Mouse (Mus musculus): ENCODE measurements around the gene Stoml1. TPM values are rescaled to one million over a fixed set of nuclear protein-coding genes. Genes with fewer than 3 reads are reported as not detected.

The Stoml1 gene
- polyA plus RNA-seq, 1 experiment from 2014 or later, result 20.1 TPM

GRCm38 (mm10) chr9:58289901-58290300 is 36.9 kb downstream of the Stoml1 start:
- no peak for DNase-seq (ENCODE audit: low spot score)
- 84% methylated on average over 2 of the region's 2 CpGs for whole genome bisulfite sequencing

GRCm38 (mm10) chr9:58294527-58294926 is 41.6 kb downstream of the Stoml1 start:
- no peak overlapping the region for H3K27ac ChIP-seq (replicated peaks; ENCODE audit: low read depth, low read length)
- no peaks in the 10 kb centered on the region for H3K36me3 ChIP-seq (replicated peaks; ENCODE audit: control insufficient read depth, insufficient read depth, low read depth, low read length)
- no peak overlapping the region for H3K4me2 ChIP-seq (ENCODE audit: low read depth, low read length)
- 0 out of 2 replicates have a peak, but pooled peaks cover 4% of the 10 kb centered on the region for H3K4me1 ChIP-seq (ENCODE audit: control insufficient read depth, insufficient read depth, low read length)
- H3K9ac ChIP-seq (replicated peaks; ENCODE audit: low read length), result no peak overlapping the region
- no peaks in the 10 kb centered on the region for H3K9me3 ChIP-seq (replicated peaks; ENCODE audit: control insufficient read depth, low read length)
- H3K27me3 ChIP-seq (ENCODE audit: control insufficient read depth, insufficient read depth, low read length), result no peaks in the 10 kb centered on the region
- 34% methylated on average over 7 of the region's 7 CpGs for WGBS
- no peak overlapping the region for H3K4me3 ChIP-seq (ENCODE audit: low read depth, low read length)
- DNase-seq (ENCODE audit: low spot score) (no peak), ATAC-seq (replicated peaks; ENCODE audit: insufficient number of reproducible peaks, low FRiP score, low TSS enrichment, low read depth) (no peak)

More at GRCm38 (mm10) chr9:58289901-58290300, 36.9 kb downstream of the Stoml1 start:
- no peak overlapping the region for H3K4me3 ChIP-seq (ENCODE audit: low read depth, low read length)
- no peaks in the 10 kb centered on the region for H3K27me3 ChIP-seq (ENCODE audit: control insufficient read depth, insufficient read depth, low read length)
- no peak overlapping the region for H3K27ac ChIP-seq (replicated peaks; ENCODE audit: low read depth, low read length)
- H3K36me3 ChIP-seq (replicated peaks; ENCODE audit: control insufficient read depth, insufficient read depth, low read depth, low read length), result no peaks in the 10 kb centered on the region
- H3K4me2 ChIP-seq (ENCODE audit: low read depth, low read length), result no peak overlapping the region
- no peaks in the 10 kb centered on the region for H3K4me1 ChIP-seq (ENCODE audit: control insufficient read depth, insufficient read depth, low read length)
- H3K9me3 ChIP-seq (replicated peaks; ENCODE audit: control insufficient read depth, low read length), result no peaks in the 10 kb centered on the region
- no peak overlapping the region for H3K9ac ChIP-seq (replicated peaks; ENCODE audit: low read length)
- ATAC-seq (replicated peaks; ENCODE audit: insufficient number of reproducible peaks, low FRiP score, low TSS enrichment, low read depth), result no peak

GRCm38 (mm10) chr9:58295345-58295744 is 42.4 kb downstream of the Stoml1 start:
- Histone ChIP-seq H3K27ac (replicated peaks; ENCODE audit: low read depth, low read length) (no peak overlapping the region), H3K4me2 (ENCODE audit: low read depth, low read length) (no peak overlapping the region), H3K27me3 (ENCODE audit: control insufficient read depth, insufficient read depth, low read length) (no peaks in the 10 kb centered on the region), H3K9ac (replicated peaks; ENCODE audit: low read length) (no peak overlapping the region), H3K4me3 (ENCODE audit: low read depth, low read length) (no peak overlapping the region), H3K4me1 (ENCODE audit: control insufficient read depth, insufficient read depth, low read length) (0 out of 2 replicates have a peak, but pooled peaks cover 4% of the 10 kb centered on the region), H3K36me3 (replicated peaks; ENCODE audit: control insufficient read depth, insufficient read depth, low read depth, low read length) (no peaks in the 10 kb centered on the region), H3K9me3 (replicated peaks; ENCODE audit: control insufficient read depth, low read length) (no peaks in the 10 kb centered on the region)
- DNase-seq (ENCODE audit: low spot score), result no peak
- no peak for ATAC-seq (replicated peaks; ENCODE audit: insufficient number of reproducible peaks, low FRiP score, low TSS enrichment, low read depth)
- WGBS, result 87% methylated on average over 3 of the region's 3 CpGs

- Histone ChIP-seq H3K4me3 (ENCODE audit: low read depth, low read length) (no peak overlapping the region), H3K4me2 (ENCODE audit: low read depth, low read length) (no peak overlapping the region), H3K4me1 (ENCODE audit: control insufficient read depth, insufficient read depth, low read length) (0 out of 2 replicates have a peak, but pooled peaks cover 4% of the 10 kb centered on the region), H3K36me3 (replicated peaks; ENCODE audit: control insufficient read depth, insufficient read depth, low read depth, low read length) (no peaks in the 10 kb centered on the region), H3K9ac (replicated peaks; ENCODE audit: low read length) (peak overlapping the region; percentile 43), H3K27me3 (ENCODE audit: control insufficient read depth, insufficient read depth, low read length) (no peaks in the 10 kb centered on the region), H3K9me3 (replicated peaks; ENCODE audit: control insufficient read depth, low read length) (no peaks in the 10 kb centered on the region), H3K27ac (replicated peaks; ENCODE audit: low read depth, low read length) (no peak overlapping the region; the same call in 1 of the 2 replicates)
- DNase-seq (ENCODE audit: low spot score), result peak; percentile 30
- 18% methylated on average over 9 of the region's 9 CpGs for WGBS
- 0 out of 2 replicates have a peak, but pooled peaks have one; percentile 16 for ATAC-seq (replicated peaks; ENCODE audit: insufficient number of reproducible peaks, low FRiP score, low TSS enrichment, low read depth)
These were observed 42.9 kb downstream of the Stoml1 start for GRCm38 (mm10) chr9:58295766-58296361.

GRCm38 (mm10) chr9:58297065-58297464 is 44.1 kb downstream of the Stoml1 start:
- no peak for ATAC-seq (replicated peaks; ENCODE audit: insufficient number of reproducible peaks, low FRiP score, low TSS enrichment, low read depth)

GRCm38 (mm10) chr9:58297961-58298477 is 45.1 kb downstream of the Stoml1 start:
- H3K36me3 ChIP-seq (replicated peaks; ENCODE audit: control insufficient read depth, insufficient read depth, low read depth, low read length), result no peaks in the 10 kb centered on the region
- H3K4me2 ChIP-seq (ENCODE audit: low read depth, low read length), result no peak overlapping the region
- H3K4me3 ChIP-seq (ENCODE audit: low read depth, low read length), result no peak overlapping the region
- 0 out of 2 replicates have a peak, but pooled peaks cover 4% of the 10 kb centered on the region for H3K4me1 ChIP-seq (ENCODE audit: control insufficient read depth, insufficient read depth, low read length)
- WGBS, result 78% methylated on average over 4 of the region's 4 CpGs
- no peak overlapping the region for H3K9ac ChIP-seq (replicated peaks; ENCODE audit: low read length)
- DNase-seq (ENCODE audit: low spot score), result no peak
- no peak overlapping the region for H3K27ac ChIP-seq (replicated peaks; ENCODE audit: low read depth, low read length)
- H3K27me3 ChIP-seq (ENCODE audit: control insufficient read depth, insufficient read depth, low read length), result no peaks in the 10 kb centered on the region
- no peaks in the 10 kb centered on the region for H3K9me3 ChIP-seq (replicated peaks; ENCODE audit: control insufficient read depth, low read length)
- no peak for ATAC-seq (replicated peaks; ENCODE audit: insufficient number of reproducible peaks, low FRiP score, low TSS enrichment, low read depth)

More at GRCm38 (mm10) chr9:58297065-58297464, 44.1 kb downstream of the Stoml1 start:
- 0 out of 2 replicates have a peak, but pooled peaks cover 4% of the 10 kb centered on the region for H3K4me1 ChIP-seq (ENCODE audit: control insufficient read depth, insufficient read depth, low read length)
- DNase-seq (ENCODE audit: low spot score), result no peak
- no peaks in the 10 kb centered on the region for H3K36me3 ChIP-seq (replicated peaks; ENCODE audit: control insufficient read depth, insufficient read depth, low read depth, low read length)
- no peak overlapping the region for H3K4me3 ChIP-seq (ENCODE audit: low read depth, low read length)
- no peaks in the 10 kb centered on the region for H3K9me3 ChIP-seq (replicated peaks; ENCODE audit: control insufficient read depth, low read length)
- H3K9ac ChIP-seq (replicated peaks; ENCODE audit: low read length), result no peak overlapping the region
- no peak overlapping the region for H3K27ac ChIP-seq (replicated peaks; ENCODE audit: low read depth, low read length)
- H3K4me2 ChIP-seq (ENCODE audit: low read depth, low read length), result no peak overlapping the region
- no peaks in the 10 kb centered on the region for H3K27me3 ChIP-seq (ENCODE audit: control insufficient read depth, insufficient read depth, low read length)
- WGBS, result 89% methylated on average over 6 of the region's 6 CpGs

GRCm38 (mm10) chr9:58299356-58299799 is 46.4 kb downstream of the Stoml1 start:
- 74% methylated on average over 2 of the region's 2 CpGs for whole genome bisulfite sequencing
- H3K27me3 ChIP-seq (ENCODE audit: control insufficient read depth, insufficient read depth, low read length), result no peaks in the 10 kb centered on the region
- no peak overlapping the region for H3K4me3 ChIP-seq (ENCODE audit: low read depth, low read length)
- H3K9ac ChIP-seq (replicated peaks; ENCODE audit: low read length), result no peak overlapping the region
- H3K9me3 ChIP-seq (replicated peaks; ENCODE audit: control insufficient read depth, low read length), result no peaks in the 10 kb centered on the region
- ATAC-seq (replicated peaks; ENCODE audit: insufficient number of reproducible peaks, low FRiP score, low TSS enrichment, low read depth), result no peak
- H3K4me2 ChIP-seq (ENCODE audit: low read depth, low read length), result no peak overlapping the region
- H3K27ac ChIP-seq (replicated peaks; ENCODE audit: low read depth, low read length), result no peak overlapping the region
- no peak for DNase-seq (ENCODE audit: low spot score)
- H3K4me1 ChIP-seq (ENCODE audit: control insufficient read depth, insufficient read depth, low read length), result peaks cover 6% of the 10 kb centered on the region
- no peaks in the 10 kb centered on the region for H3K36me3 ChIP-seq (replicated peaks; ENCODE audit: control insufficient read depth, insufficient read depth, low read depth, low read length)

GRCm38 (mm10) chr9:58303115-58303514 is 50.2 kb downstream of the Stoml1 start:
- no peaks in the 10 kb centered on the region for H3K9me3 ChIP-seq (replicated peaks; ENCODE audit: control insufficient read depth, low read length)
- no peaks in the 10 kb centered on the region for H3K27me3 ChIP-seq (ENCODE audit: control insufficient read depth, insufficient read depth, low read length)
- H3K36me3 ChIP-seq (replicated peaks; ENCODE audit: control insufficient read depth, insufficient read depth, low read depth, low read length), result no peaks in the 10 kb centered on the region
- no peak for ATAC-seq (replicated peaks; ENCODE audit: insufficient number of reproducible peaks, low FRiP score, low TSS enrichment, low read depth)
- no peak overlapping the region for H3K4me2 ChIP-seq (ENCODE audit: low read depth, low read length)
- H3K27ac ChIP-seq (replicated peaks; ENCODE audit: low read depth, low read length), result no peak overlapping the region
- H3K4me3 ChIP-seq (ENCODE audit: low read depth, low read length), result no peak overlapping the region
- 56% methylated on average over 5 of the region's 5 CpGs for WGBS
- no peak for DNase-seq (ENCODE audit: low spot score)
- no peak overlapping the region for H3K9ac ChIP-seq (replicated peaks; ENCODE audit: low read length)
- H3K4me1 ChIP-seq (ENCODE audit: control insufficient read depth, insufficient read depth, low read length), result peaks cover 8% of the 10 kb centered on the region
